Mouse (Mus musculus) retina, adult 2 months (tissue): ENCODE results near the gene Paxbp1.

Experiments used
- DNase-seq: peaks from one replicate; pipeline ENCODE4 v3.0.0-alpha.2; 2012; ENCODE audit warnings: low read depth, low spot score

Gene Paxbp1

GRCm38 (mm10) chr16:90997822-90998221 is 46.5 kb downstream of the Paxbp1 start:
- no peak for DNase-seq

GRCm38 (mm10) chr16:90996327-90997243 is 47.8 kb downstream of the Paxbp1 start:
- DNase-seq, result peak; percentile 48

DNA sequence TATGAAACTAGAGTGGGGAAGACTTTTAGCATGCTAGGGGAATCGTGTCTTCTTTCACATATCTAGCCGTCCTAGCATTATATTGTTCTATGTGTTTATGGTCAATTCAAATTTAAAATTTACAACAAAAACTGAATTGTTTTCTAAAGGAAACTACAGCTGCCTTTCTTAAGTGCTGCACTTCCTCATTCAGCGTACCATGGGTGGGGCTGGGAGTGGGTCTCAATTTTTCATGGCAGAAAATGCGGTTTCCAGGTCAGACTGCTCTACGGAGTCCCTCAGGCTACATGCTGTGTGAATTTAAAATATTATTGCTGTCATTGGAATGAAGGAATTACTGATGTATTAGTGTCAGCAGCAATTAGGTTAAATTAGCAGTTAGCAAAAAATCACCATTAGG is 48.8 kb downstream of the Paxbp1 start:
- no peak for DNase-seq

DNA sequence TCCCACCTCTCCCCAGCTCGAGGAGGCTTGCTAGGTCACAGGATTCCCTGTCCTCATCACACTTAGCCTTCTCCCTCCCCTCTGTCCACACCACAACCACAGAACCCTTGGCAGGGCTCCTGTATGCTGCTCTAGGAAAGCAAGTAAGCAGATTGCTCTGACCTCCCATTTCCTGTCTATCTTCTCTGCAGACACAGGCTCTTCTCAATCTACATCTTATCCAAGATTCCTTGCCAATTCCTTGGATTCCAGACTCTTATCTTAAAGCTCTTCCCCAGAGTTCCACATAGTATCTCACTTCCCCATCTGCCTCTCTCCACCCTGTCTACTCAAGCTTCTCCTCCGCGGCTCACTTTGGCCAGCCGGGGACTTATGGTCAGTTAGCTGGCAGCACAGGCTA is 49.3 kb downstream of the Paxbp1 start:
- DNase-seq, result no peak

DNA sequence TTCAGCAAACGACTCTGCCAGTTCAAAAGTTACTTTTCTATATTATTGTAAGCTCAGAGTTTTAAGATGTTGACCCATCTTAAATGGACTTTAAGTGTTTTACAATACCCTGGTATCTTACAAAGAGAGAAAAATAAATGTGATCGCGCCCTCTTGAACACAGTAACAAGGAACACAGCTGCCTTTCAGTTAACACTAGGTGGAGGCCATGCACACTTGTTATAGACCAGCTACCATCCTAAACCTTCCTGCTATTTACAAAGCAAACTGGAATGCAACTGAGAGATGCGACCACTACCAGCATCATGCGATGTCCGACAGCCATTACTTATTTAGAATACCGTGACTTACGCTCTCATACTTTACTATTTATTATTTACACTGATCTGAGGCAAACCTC is 55.2 kb downstream of the Paxbp1 start:
- no peak for DNase-seq

DNA sequence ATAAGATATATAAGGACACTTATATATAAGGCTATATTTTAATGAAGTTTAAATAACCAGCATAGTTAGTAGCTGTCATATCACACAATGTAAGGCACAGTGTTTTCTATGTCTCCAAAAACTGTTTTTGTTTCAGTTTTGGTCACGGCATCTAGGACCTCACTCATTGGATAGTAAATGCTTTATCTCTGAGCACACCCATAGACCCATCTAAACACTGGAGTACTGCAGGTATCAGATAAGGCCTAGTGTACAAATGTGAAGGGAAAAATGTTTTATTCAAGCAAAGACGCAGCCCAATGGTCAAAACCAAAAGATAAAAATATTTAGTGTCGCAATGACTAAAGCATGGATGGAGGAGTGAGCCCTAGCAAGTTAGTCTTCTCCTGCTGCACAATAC is 55.7 kb downstream of the Paxbp1 start:
- no peak for DNase-seq

GRCm38 (mm10) chr16:90988039-90988438 is 56.3 kb downstream of the Paxbp1 start:
- DNase-seq, result no peak

GRCm38 (mm10) chr16:90971004-90971403 is 73.3 kb downstream of the Paxbp1 start:
- no peak for DNase-seq

DNA sequence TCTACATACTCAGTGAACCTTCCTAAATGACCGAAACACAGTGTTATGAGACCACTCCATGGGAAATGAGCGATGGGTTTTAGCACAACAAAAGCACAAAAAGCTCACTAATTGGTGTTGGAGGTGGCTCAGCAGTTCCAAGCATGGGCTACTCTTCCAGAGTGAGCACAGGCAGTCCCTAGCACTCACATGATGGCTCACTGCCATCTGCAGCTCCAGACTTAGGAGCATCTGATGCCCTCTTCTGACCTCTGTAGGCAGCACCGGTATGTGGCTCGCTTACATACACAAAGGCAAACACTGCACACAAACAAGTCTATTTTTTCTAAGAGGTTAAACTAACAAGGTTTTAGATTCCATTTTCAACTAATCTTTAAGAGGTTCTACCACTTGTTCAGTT is 78.1 kb downstream of the Paxbp1 start:
- DNase-seq, result no peak

DNA sequence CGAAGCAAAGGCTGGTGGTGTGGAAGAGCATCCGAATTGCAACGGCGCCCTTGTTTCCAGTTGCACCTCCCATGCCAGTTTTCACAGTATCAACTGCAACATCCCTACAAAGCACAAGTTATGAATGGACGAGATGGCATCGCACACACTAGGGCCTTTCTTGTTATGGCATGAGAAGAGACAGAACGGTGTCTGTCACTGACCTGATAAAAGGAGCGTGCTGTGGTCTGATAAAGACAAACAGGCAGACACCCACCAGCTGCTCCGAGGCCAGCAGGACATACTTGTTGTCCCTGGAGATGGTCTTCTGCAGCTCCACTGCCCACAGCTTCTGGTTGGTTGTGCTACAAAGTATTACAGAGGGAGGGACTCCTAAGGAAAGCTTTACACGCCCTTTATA is 80.0 kb downstream of the Paxbp1 start:
- DNase-seq, result no peak
